Mouse (Mus musculus) retina, postnatal 7 days (tissue): Measurements from ENCODE around the gene Pacsin2.
"Not testable (repeated sequence)": the region's sequence is repeated elsewhere in the genome, so short reads cannot be mapped to it uniquely, and the experiment has no call there.

Source experiments
- DNase-seq: peaks from one replicate; pipeline ENCODE4 v3.0.0-alpha.2; 2012; ENCODE audit warnings: low read depth, low spot score

Gene Pacsin2

GRCm38 (mm10) chr15:83423589-83424384 lies 40.6 kb downstream of the Pacsin2 start:
- DNase-seq, result no peak

GRCm38 (mm10) chr15:83422299-83422981 lies 42.0 kb downstream of the Pacsin2 start:
- DNase-seq, result no peak

- no peak for DNase-seq
These were observed 44.8 kb downstream of the Pacsin2 start for GRCm38 (mm10) chr15:83419562-83419961.

- no peak for DNase-seq
These were observed 45.7 kb downstream of the Pacsin2 start for GRCm38 (mm10) chr15:83418685-83419084.

- no peak for DNase-seq
These were observed 46.5 kb downstream of the Pacsin2 start for GRCm38 (mm10) chr15:83417916-83418315.

- DNase-seq, result no peak
These were observed 47.0 kb downstream of the Pacsin2 start for GRCm38 (mm10) chr15:83417407-83417806.

GRCm38 (mm10) chr15:83415391-83415790 lies 49.0 kb downstream of the Pacsin2 start:
- DNase-seq, result no peak

GRCm38 (mm10) chr15:83411616-83412015 lies 52.8 kb downstream of the Pacsin2 start:
- no peak for DNase-seq

GRCm38 (mm10) chr15:83410735-83411134 lies 53.7 kb downstream of the Pacsin2 start:
- DNase-seq, result no peak

- DNase-seq, result no peak
These were observed 54.1 kb downstream of the Pacsin2 start for GRCm38 (mm10) chr15:83410270-83410669.

GRCm38 (mm10) chr15:83408692-83409442 lies 55.5 kb downstream of the Pacsin2 start:
- no peak for DNase-seq

- no peak for DNase-seq
These were observed 56.2 kb downstream of the Pacsin2 start for GRCm38 (mm10) chr15:83408216-83408615.

- DNase-seq, result no peak
These were observed 56.9 kb downstream of the Pacsin2 start for GRCm38 (mm10) chr15:83407502-83407901.

- not testable (repeated sequence) for DNase-seq
These were observed 58.5 kb downstream of the Pacsin2 start for GRCm38 (mm10) chr15:83405866-83406265.

- no peak for DNase-seq
These were observed 60.4 kb downstream of the Pacsin2 start for GRCm38 (mm10) chr15:83404008-83404407.

GRCm38 (mm10) chr15:83403016-83403415 lies 61.4 kb downstream of the Pacsin2 start:
- DNase-seq, result no peak

- no peak for DNase-seq
These were observed 71.7 kb downstream of the Pacsin2 start for GRCm38 (mm10) chr15:83392722-83393121.

- DNase-seq, result no peak
These were observed 76.5 kb downstream of the Pacsin2 start for GRCm38 (mm10) chr15:83387911-83388310.

GRCm38 (mm10) chr15:83383633-83384032 lies 80.8 kb downstream of the Pacsin2 start:
- no peak for DNase-seq

- DNase-seq, result no peak
These were observed 81.3 kb downstream of the Pacsin2 start for GRCm38 (mm10) chr15:83383136-83383535.

- no peak for DNase-seq
These were observed 81.9 kb downstream of the Pacsin2 start for GRCm38 (mm10) chr15:83382467-83382866.

GRCm38 (mm10) chr15:83377153-83377552 lies 87.3 kb downstream of the Pacsin2 start:
- DNase-seq, result no peak
